Mouse (Mus musculus): ENCODE measurements around the gene Chchd6. TPM values are rescaled to one million over a fixed set of nuclear protein-coding genes. Genes with fewer than 3 reads are reported as not detected.

Chchd6 gene
- polyA plus RNA-seq, 1 experiment from 2014 or later, result 91.3 TPM

GRCm38 (mm10) chr6:89368812-89369211, 226.6 kb downstream of the Chchd6 start:
- Histone ChIP-seq H3K4me1 (no peaks in the 10 kb centered on the region), H3K27me3 (ENCODE audit: poor library complexity, severe bottlenecking) (peaks cover 13% of the 10 kb centered on the region), H3K36me3 (replicated peaks) (no peaks in the 10 kb centered on the region), H3K4me3 (no peak overlapping the region), H3K9me3 (peaks cover 6% of the 10 kb centered on the region; the same call in 1 of the 2 replicates), H3K27ac (no peak overlapping the region)
- DNase-seq (ENCODE audit: extremely low spot score, low spot score), result no peak

GRCm38 (mm10) chr6:89364342-89364741, 231.1 kb downstream of the Chchd6 start:
- Histone ChIP-seq H3K36me3 (replicated peaks) (no peaks in the 10 kb centered on the region), H3K27ac (no peak overlapping the region), H3K4me1 (peaks cover 35% of the 10 kb centered on the region), H3K9me3 (peaks cover 6% of the 10 kb centered on the region; the same call in 1 of the 2 replicates), H3K27me3 (ENCODE audit: poor library complexity, severe bottlenecking) (peaks cover 23% of the 10 kb centered on the region), H3K4me3 (no peak overlapping the region)
- WGBS, result 67% methylated on average over 3 of the region's 3 CpGs
- DNase-seq (ENCODE audit: extremely low spot score, low spot score), result no peak

- H3K36me3 ChIP-seq (replicated peaks), result no peaks in the 10 kb centered on the region
- H3K9me3 ChIP-seq, result peaks cover 6% of the 10 kb centered on the region; the same call in 1 of the 2 replicates
- H3K4me3 ChIP-seq, result peak overlapping the region; percentile 99
- peaks cover 23% of the 10 kb centered on the region for H3K27me3 ChIP-seq (ENCODE audit: poor library complexity, severe bottlenecking)
- DNase-seq (ENCODE audit: extremely low spot score, low spot score), result no peak
- peak overlapping the region; percentile 97 for H3K27ac ChIP-seq
- H3K4me1 ChIP-seq, result peaks cover 47% of the 10 kb centered on the region
- 4% methylated on average over 16 of the region's 16 CpGs for WGBS
These were observed 232.4 kb downstream of the Chchd6 start for GRCm38 (mm10) chr6:89363107-89363451.

- peak within 1 kb of the TSS; percentile 97 for H3K27ac ChIP-seq
- H3K27me3 ChIP-seq (ENCODE audit: poor library complexity, severe bottlenecking), result peaks cover 23% of the 10 kb centered on the region
- peak; percentile 74 for DNase-seq (ENCODE audit: extremely low spot score, low spot score)
- peak within 1 kb of the TSS; percentile 99 for H3K4me3 ChIP-seq
- H3K9me3 ChIP-seq, result peaks cover 2% of the 10 kb centered on the region; the same call in 1 of the 2 replicates
- WGBS, result 3% methylated on average over 101 of the region's 110 CpGs
- H3K4me1 ChIP-seq, result peaks cover 51% of the 10 kb centered on the region
- H3K36me3 ChIP-seq (replicated peaks), result peaks cover 2% of the 10 kb centered on the region
These were observed 233.0 kb downstream of the Chchd6 start, which contains the start of gene Plxna1 for GRCm38 (mm10) chr6:89362281-89363106. Gene Plxna1 (minus strand): TSS chr6:89362620.

GRCm38 (mm10) chr6:89361418-89362280, 233.8 kb downstream of the Chchd6 start:
- peaks cover 51% of the 10 kb centered on the region for H3K4me1 ChIP-seq

GRCm38 (mm10) chr6:89360709-89361417, 234.6 kb downstream of the Chchd6 start:
- DNase-seq (ENCODE audit: extremely low spot score, low spot score), result peak; percentile 32
- Histone ChIP-seq H3K9me3 (no peaks in the 10 kb centered on the region), H3K27ac (peak overlapping the region; percentile 97), H3K36me3 (replicated peaks) (peaks cover 19% of the 10 kb centered on the region), H3K4me3 (peak overlapping the region; percentile 99), H3K27me3 (ENCODE audit: poor library complexity, severe bottlenecking) (peaks cover 23% of the 10 kb centered on the region), H3K4me1 (peaks cover 59% of the 10 kb centered on the region)
- WGBS, result 50% methylated on average over 8 of the region's 8 CpGs

More at GRCm38 (mm10) chr6:89361418-89362280, 233.8 kb downstream of the Chchd6 start:
- H3K27me3 ChIP-seq (ENCODE audit: poor library complexity, severe bottlenecking), result peaks cover 23% of the 10 kb centered on the region
- H3K4me3 ChIP-seq, result peak overlapping the region; percentile 99
- peaks cover 11% of the 10 kb centered on the region for H3K36me3 ChIP-seq (replicated peaks)
- WGBS, result under 1% methylated on average over 79 of the region's 80 CpGs
- peak overlapping the region; percentile 97 for H3K27ac ChIP-seq
- peak; percentile 49 for DNase-seq (ENCODE audit: extremely low spot score, low spot score)
- no peaks in the 10 kb centered on the region for H3K9me3 ChIP-seq

GRCm38 (mm10) chr6:89359771-89360708, 235.4 kb downstream of the Chchd6 start:
- WGBS, result 61% methylated on average over 20 of the region's 20 CpGs
- Histone ChIP-seq H3K4me1 (peaks cover 67% of the 10 kb centered on the region), H3K27me3 (ENCODE audit: poor library complexity, severe bottlenecking) (peaks cover 23% of the 10 kb centered on the region), H3K36me3 (replicated peaks) (peaks cover 27% of the 10 kb centered on the region), H3K4me3 (peak overlapping the region; percentile 99), H3K9me3 (no peaks in the 10 kb centered on the region), H3K27ac (peak overlapping the region; percentile 97)
- no peak for DNase-seq (ENCODE audit: extremely low spot score, low spot score)

GRCm38 (mm10) chr6:89359192-89359591, 236.3 kb downstream of the Chchd6 start:
- DNase-seq (ENCODE audit: extremely low spot score, low spot score), result no peak
- Histone ChIP-seq H3K4me3 (no peak overlapping the region; the same call in 1 of the 2 replicates), H3K9me3 (no peaks in the 10 kb centered on the region), H3K4me1 (peaks cover 75% of the 10 kb centered on the region), H3K27ac (no peak overlapping the region), H3K36me3 (replicated peaks) (peaks cover 35% of the 10 kb centered on the region), H3K27me3 (ENCODE audit: poor library complexity, severe bottlenecking) (peaks cover 15% of the 10 kb centered on the region)
- WGBS, result 91% methylated on average over 3 of the region's 3 CpGs

GRCm38 (mm10) chr6:89355661-89356060, 239.8 kb downstream of the Chchd6 start:
- peaks cover 69% of the 10 kb centered on the region for H3K36me3 ChIP-seq (replicated peaks)
- peak overlapping the region; percentile 35; the same call in 1 of the 2 replicates for H3K27ac ChIP-seq
- H3K4me3 ChIP-seq, result no peak overlapping the region
- H3K9me3 ChIP-seq, result no peaks in the 10 kb centered on the region
- H3K27me3 ChIP-seq (ENCODE audit: poor library complexity, severe bottlenecking), result no peaks in the 10 kb centered on the region
- H3K4me1 ChIP-seq, result peaks cover 85% of the 10 kb centered on the region
- WGBS, result 32% methylated on average over 7 of the region's 7 CpGs
- DNase-seq (ENCODE audit: extremely low spot score, low spot score), result no peak

- Histone ChIP-seq H3K4me3 (no peak overlapping the region), H3K36me3 (replicated peaks) (peaks cover 79% of the 10 kb centered on the region), H3K27ac (0 out of 2 replicates have a peak overlapping the region, but pooled peaks have one; percentile 20), H3K9me3 (no peaks in the 10 kb centered on the region), H3K27me3 (ENCODE audit: poor library complexity, severe bottlenecking) (no peaks in the 10 kb centered on the region), H3K4me1 (peaks cover 85% of the 10 kb centered on the region)
- no peak for DNase-seq (ENCODE audit: extremely low spot score, low spot score)
- 87% methylated on average over 12 of the region's 12 CpGs for WGBS
These were observed 240.7 kb downstream of the Chchd6 start for GRCm38 (mm10) chr6:89354726-89355125.

- no peak overlapping the region for H3K4me3 ChIP-seq
- peaks cover 81% of the 10 kb centered on the region for H3K4me1 ChIP-seq
- DNase-seq (ENCODE audit: extremely low spot score, low spot score), result no peak
- WGBS, result 92% methylated on average over 5 of the region's 5 CpGs
- peaks cover 85% of the 10 kb centered on the region for H3K36me3 ChIP-seq (replicated peaks)
- H3K9me3 ChIP-seq, result no peaks in the 10 kb centered on the region
- 0 out of 2 replicates have a peak overlapping the region, but pooled peaks have one; percentile 20 for H3K27ac ChIP-seq
- H3K27me3 ChIP-seq (ENCODE audit: poor library complexity, severe bottlenecking), result no peaks in the 10 kb centered on the region
These were observed 241.4 kb downstream of the Chchd6 start for GRCm38 (mm10) chr6:89354076-89354475.

All from forebrain, embryonic 10.5 days (tissue).